Mouse (Mus musculus) testis, adult 2 months (tissue): ENCODE results near the gene Slc1a3. TPM values are rescaled to one million over a fixed set of nuclear protein-coding genes. Genes with fewer than 3 reads are reported as not detected.

Experiments used
- H3K27ac ChIP-seq: fragments of 200-500 bp; 2 replicates; pipeline ENCODE4 v1.5.1; 2012; ENCODE audit warnings: low read depth, low read length; ENCODE audit not compliant: control insufficient read depth, insufficient read depth
- H3K27me3 ChIP-seq: fragments of 200-500 bp; 2 replicates; pipeline ENCODE4 v1.6.1; 2012; ENCODE audit warnings: mild to moderate bottlenecking, low read length, moderate library complexity; ENCODE audit not compliant: control insufficient read depth, insufficient read depth
- H3K36me3 ChIP-seq: fragments of 200-500 bp; 2 replicates; pipeline ENCODE4 v1.6.1; 2012; ENCODE audit warnings: mild to moderate bottlenecking, low read length; ENCODE audit not compliant: control insufficient read depth, insufficient read depth
- H3K4me1 ChIP-seq: fragments of 200-500 bp; 2 replicates; pipeline ENCODE4 v1.6.1; 2012; ENCODE audit warnings: low read length; ENCODE audit not compliant: control insufficient read depth, insufficient read depth
- H3K4me3 ChIP-seq: fragments of 200-500 bp; 2 replicates; pipeline ENCODE4 v1.5.1; 2012; ENCODE audit warnings: low read depth, mild to moderate bottlenecking, low read length, moderate library complexity, mixed read lengths; ENCODE audit not compliant: control insufficient read depth
- CTCF ChIP-seq: fragments of 200-500 bp; IDR thresholded peaks from 2 replicates; pipeline ENCODE4 v1.5.1; 2012; ENCODE audit warnings: low read depth, mild to moderate bottlenecking, inconsistent platforms, low read length, moderate library complexity; ENCODE audit not compliant: control insufficient read depth, insufficient read depth, insufficient replicate concordance
- POLR2A ChIP-seq: fragments of 200-500 bp; IDR thresholded peaks from 2 replicates; pipeline ENCODE4 v1.6.1; 2012; ENCODE audit warnings: low read depth, mild to moderate bottlenecking, inconsistent platforms, low read length, moderate library complexity; ENCODE audit not compliant: control insufficient read depth
- polyA plus RNA-seq: library from polyadenylated mRNA; depleted of rRNA; stranded (reverse); fragments of >200 nt; gene quantifications from 2 replicates; pipeline ENCODE4 v1.2.3, GENCODE M21; 2012

Gene Slc1a3
- polyA plus RNA-seq, 1 experiment, result 2.0 TPM

DNA sequence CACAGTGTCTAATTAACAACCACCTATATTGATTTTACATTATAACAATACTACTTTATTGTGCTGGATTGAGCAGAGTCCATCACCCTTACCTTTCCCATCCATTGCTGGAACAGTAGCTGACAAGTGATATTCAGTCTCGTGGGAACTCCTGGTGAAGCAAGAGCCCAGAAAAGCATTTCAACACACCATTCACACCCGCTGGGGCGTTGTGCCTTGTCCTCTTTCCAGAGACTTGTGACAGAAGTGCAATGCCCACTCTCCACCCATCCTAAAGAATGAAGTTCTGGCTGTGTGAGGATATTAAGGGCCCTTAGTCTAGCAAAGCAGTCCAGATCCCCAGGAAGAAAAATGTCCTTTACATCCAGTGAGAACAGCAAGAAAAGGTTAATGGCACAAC is 7.9 kb upstream of the Slc1a3 start:
- TF ChIP-seq CTCF, result no peak
- TF ChIP-seq POLR2A, result no peak
- H3K27ac ChIP-seq, result no peak overlapping the region
- no peaks in the 10 kb centered on the region for H3K27me3 ChIP-seq
- no peaks in the 10 kb centered on the region for H3K4me1 ChIP-seq
- no peak overlapping the region for H3K4me3 ChIP-seq
- H3K36me3 ChIP-seq, result no peaks in the 10 kb centered on the region

DNA sequence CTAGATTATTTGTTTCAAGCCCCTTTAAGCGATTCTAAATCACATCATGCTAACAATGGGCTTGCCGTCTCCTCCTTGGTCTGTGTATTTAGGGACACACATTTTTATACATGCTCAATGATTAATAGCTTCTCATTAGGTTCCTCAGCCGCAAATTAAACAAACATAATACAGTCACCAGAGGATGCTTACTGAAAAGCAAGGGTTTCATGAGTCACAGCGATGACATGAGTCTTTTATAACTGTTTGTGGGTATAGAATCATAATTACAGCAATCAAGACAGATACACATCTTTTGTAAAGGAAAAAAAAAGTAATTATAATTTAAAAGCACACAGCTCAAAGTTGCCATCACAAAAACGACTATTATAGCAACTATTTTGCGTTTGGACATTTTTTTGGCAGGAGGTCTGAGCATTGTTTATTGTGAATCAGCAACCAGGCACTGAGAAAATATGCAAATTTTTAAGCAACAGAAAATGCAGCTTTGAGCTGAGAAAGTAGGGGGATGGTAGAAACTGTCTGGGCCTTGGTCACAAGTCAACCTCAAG is 6.5 kb upstream of the Slc1a3 start:
- H3K27ac ChIP-seq, result no peak overlapping the region
- no peaks in the 10 kb centered on the region for H3K36me3 ChIP-seq
- H3K4me1 ChIP-seq, result no peaks in the 10 kb centered on the region
- no peaks in the 10 kb centered on the region for H3K27me3 ChIP-seq
- H3K4me3 ChIP-seq, result no peak overlapping the region
- no peak for TF ChIP-seq POLR2A
- TF ChIP-seq CTCF, result no peak

DNA sequence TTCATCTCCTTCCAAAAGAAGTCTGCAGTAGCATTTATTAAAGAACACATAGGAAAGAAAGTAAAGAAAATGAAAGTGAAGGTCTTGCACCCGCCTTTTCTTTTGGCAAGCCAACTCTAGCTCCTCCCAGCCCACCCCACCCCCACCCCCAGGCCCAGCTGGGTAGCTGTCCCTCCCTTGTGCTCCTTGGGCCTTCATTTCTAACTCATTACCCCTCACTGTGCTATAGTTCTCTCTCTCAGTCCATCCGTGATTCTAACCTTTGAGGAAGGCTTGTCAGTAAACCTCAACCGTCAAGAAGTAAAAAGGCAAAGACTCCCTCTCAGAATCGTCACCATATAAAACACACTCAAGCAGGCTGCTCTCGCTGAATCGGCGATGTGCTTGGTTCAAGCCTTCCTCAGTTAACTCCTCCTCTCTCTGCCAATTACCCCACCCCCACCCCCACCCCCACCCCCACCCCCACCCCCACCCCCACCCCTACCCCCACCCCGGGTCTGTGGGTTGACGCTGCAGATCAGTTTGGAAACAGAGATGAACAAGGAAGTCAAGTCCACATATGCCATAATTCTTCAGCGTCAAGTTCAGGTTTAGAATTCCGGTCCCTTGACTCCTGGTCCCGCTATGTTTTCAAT is 5.9 kb upstream of the Slc1a3 start:
- Histone ChIP-seq H3K36me3 (no peaks in the 10 kb centered on the region), H3K27me3 (no peaks in the 10 kb centered on the region), H3K4me1 (no peaks in the 10 kb centered on the region), H3K27ac (no peak overlapping the region), H3K4me3 (no peak overlapping the region)
- TF ChIP-seq POLR2A (no peak), CTCF (no peak)

DNA sequence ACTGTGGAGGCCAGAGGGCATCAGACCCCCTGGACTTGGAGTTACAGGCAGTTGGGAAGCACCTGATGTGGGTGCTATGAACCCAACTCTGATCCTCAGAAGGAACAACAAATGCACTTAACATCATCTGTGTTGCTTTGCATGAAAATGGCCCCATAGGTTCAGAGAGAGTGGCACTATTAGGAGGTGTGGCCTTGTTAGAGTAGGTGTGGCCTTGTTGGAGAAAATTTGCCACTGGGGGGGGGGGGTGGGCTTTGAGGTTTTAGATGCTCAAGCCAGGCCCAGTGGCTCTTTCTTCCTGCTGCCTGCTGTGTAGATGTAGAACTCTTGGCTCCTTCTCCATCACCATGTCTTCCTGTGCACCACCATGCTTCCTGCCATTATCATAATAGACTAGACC is 5.1 kb upstream of the Slc1a3 start:
- Histone ChIP-seq H3K4me1 (peaks cover under 1% of the 10 kb centered on the region; the same call in 1 of the 2 replicates), H3K36me3 (no peaks in the 10 kb centered on the region), H3K27ac (no peak overlapping the region), H3K4me3 (no peak overlapping the region), H3K27me3 (no peaks in the 10 kb centered on the region)
- TF ChIP-seq CTCF (no peak), POLR2A (no peak)

DNA sequence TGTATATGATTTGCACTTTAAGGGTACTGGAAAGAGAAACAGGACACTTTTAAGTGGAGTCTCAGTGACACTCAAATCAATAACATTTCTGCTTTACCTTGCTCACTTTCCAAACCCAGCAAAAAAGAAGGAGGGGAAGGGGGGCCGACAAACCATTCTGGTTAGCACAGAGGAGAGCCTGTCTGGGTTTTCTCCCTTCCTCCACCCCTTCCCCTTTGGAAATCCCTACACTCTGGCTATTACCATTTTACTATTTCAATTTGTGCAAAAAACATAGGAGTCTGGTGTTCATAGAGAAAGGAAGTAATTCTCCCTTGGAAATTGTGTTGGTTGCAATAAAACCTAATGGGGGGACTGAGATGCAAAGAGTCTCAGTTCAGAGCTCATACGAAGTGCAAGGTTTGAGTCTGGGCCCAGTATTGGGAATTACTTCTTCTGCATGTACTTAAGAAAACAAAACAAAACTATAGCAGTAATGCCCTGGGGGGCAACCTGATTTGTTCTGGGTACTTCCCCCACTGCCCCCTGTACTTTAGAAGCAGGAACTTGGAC is 1.9 kb upstream of the Slc1a3 start:
- Histone ChIP-seq H3K27me3 (no peaks in the 10 kb centered on the region; the same call in 1 of the 2 replicates), H3K27ac (no peak overlapping the region), H3K36me3 (no peaks in the 10 kb centered on the region), H3K4me1 (peaks cover 8% of the 10 kb centered on the region), H3K4me3 (no peak overlapping the region)
- TF ChIP-seq CTCF (no peak), POLR2A (no peak)

DNA sequence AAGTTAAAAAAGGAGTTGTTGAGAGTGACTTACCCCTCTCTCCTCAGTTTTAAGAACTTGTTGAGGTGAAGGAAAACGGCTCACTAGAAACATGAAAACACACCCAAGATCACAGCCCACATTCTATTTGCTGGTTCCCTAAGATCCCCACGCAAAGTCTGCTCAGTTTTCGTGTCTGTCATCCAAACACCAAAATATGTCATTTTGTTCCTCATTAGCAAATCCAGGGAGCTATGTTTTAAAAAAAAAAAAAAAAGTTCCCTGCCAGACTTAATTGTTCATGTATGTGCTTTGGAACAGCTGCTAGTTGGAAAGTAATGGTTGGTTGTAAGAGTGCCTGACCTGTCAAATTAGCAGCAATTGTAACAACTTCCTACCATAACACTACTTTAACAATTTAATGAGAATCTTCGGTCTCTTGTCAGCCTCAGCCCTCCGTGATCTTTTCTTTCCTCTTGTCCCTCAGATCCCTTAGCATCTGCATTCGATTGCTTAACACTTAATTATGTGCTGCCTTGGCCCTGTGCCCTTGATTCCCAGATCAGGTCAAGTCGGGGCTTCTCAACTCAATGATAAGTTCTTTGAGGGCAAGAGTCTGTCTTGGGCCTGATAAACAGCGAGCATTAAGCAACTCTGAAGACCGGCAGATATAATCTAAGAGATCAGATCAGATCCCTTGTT is 1.2 kb upstream of the Slc1a3 start:
- H3K4me1 ChIP-seq, result peaks cover 8% of the 10 kb centered on the region
- no peaks in the 10 kb centered on the region for H3K36me3 ChIP-seq
- TF ChIP-seq CTCF, result no peak
- no peak for TF ChIP-seq POLR2A
- no peaks in the 10 kb centered on the region; the same call in 1 of the 2 replicates for H3K27me3 ChIP-seq
- no peak overlapping the region for H3K27ac ChIP-seq
- no peak overlapping the region for H3K4me3 ChIP-seq

DNA sequence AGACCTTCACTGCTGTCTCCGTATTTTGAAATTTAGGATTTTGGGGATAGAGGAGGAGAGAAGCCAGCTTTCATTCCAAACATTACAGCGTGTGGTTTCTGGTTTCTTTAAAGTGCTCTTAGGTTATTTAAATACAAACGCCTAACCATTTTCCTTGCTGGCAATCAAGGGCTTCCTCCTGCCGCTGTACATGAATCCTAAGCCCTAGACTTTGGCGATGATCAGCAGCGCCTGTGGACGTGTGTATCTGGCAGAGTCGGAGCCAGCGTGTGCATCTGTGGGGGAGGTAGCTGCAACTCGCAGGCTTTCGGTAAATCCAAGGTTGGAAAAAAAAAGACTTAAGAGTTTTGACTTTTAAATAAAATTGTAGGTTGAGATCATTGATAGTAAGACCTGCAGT is 986 bp downstream of the Slc1a3 start:
- Histone ChIP-seq H3K4me3 (no peak overlapping the region; the same call in 1 of the 2 replicates), H3K4me1 (peaks cover 8% of the 10 kb centered on the region), H3K27me3 (no peaks in the 10 kb centered on the region; the same call in 1 of the 2 replicates), H3K27ac (no peak overlapping the region), H3K36me3 (no peaks in the 10 kb centered on the region)
- TF ChIP-seq POLR2A, result no peak
